Mouse (Mus musculus) G1E-ER4 (cell line): Measurements from ENCODE around the gene Dtx1. TPM values are rescaled to one million over a fixed set of nuclear protein-coding genes. Genes with fewer than 3 reads are reported as not detected.

Experiments used
- GATA1 ChIP-seq: IDR thresholded peaks from one replicate; pipeline ENCODE4 v1.8.0; 2012; ENCODE audit warnings: low read length, inconsistent platforms
- polyA plus RNA-seq: library from polyadenylated mRNA; stranded (reverse); fragments of >175 nt; gene quantifications from 2 replicates; pipeline ENCODE4 v1.2.3, GENCODE M21; 2012

Gene Dtx1
- polyA plus RNA-seq, 1 experiment, result 0.10 TPM

GRCm38 (mm10) chr5:120643365-120644085 is 68.2 kb downstream of the Dtx1 start:
- TF ChIP-seq GATA1, result no peak

GRCm38 (mm10) chr5:120640094-120640493 is 71.6 kb downstream of the Dtx1 start:
- no peak for TF ChIP-seq GATA1

- no peak for TF ChIP-seq GATA1
Observed at GRCm38 (mm10) chr5:120635633-120636032, 76.1 kb downstream of the Dtx1 start.

- TF ChIP-seq GATA1, result no peak
Observed at GRCm38 (mm10) chr5:120634860-120635259, 76.9 kb downstream of the Dtx1 start.

- no peak for TF ChIP-seq GATA1
Observed at GRCm38 (mm10) chr5:120634131-120634530, 77.6 kb downstream of the Dtx1 start, which contains the start of gene Cfap73. TSS of gene Cfap73 (minus strand) at chr5:120634235.

- no peak for TF ChIP-seq GATA1
Observed at GRCm38 (mm10) chr5:120631892-120632291, 79.8 kb downstream of the Dtx1 start.

GRCm38 (mm10) chr5:120631128-120631527 is 80.6 kb downstream of the Dtx1 start:
- no peak for TF ChIP-seq GATA1

Other genes starting within 250 kb of the Dtx1 start
- gene Sdsl, start 239.1 kb downstream of the Dtx1 start, polyA plus RNA-seq, result 0.06 and 0.29 TPM in 2 replicates
- not detected in 2 replicates for gene Sds, start 235.4 kb downstream of the Dtx1 start, polyA plus RNA-seq
- gene Plbd2, start 208.3 kb downstream of the Dtx1 start, polyA plus RNA-seq, result 23.7 and 28.7 TPM in 2 replicates
- 1.3 and 1.6 TPM in 2 replicates for gene Slc8b1, start 200.8 kb downstream of the Dtx1 start, polyA plus RNA-seq
- gene Tpcn1, start 123.3 kb downstream of the Dtx1 start, polyA plus RNA-seq, result 52.9 and 59.4 TPM in 2 replicates
- 0.76 and 1.2 TPM in 2 replicates for gene Iqcd, start 122.9 kb downstream of the Dtx1 start, polyA plus RNA-seq
- gene Rita1, start 99.3 kb downstream of the Dtx1 start, polyA plus RNA-seq, result 49.2 and 58.5 TPM in 2 replicates
- 108 and 126 TPM in 2 replicates for gene Ddx54, start 99.2 kb downstream of the Dtx1 start, polyA plus RNA-seq
- gene Cfap73, start 77.7 kb downstream of the Dtx1 start, polyA plus RNA-seq, result not detected in 2 replicates
- gene Rasal1, start 63.1 kb downstream of the Dtx1 start, polyA plus RNA-seq, result 6.4 and 8.1 TPM in 2 replicates
- gene Oas2, start 37.9 kb upstream of the Dtx1 start, polyA plus RNA-seq, result 0.03 TPM in 1 of 2 replicates, not detected in the other
- gene Oas3, start 65.7 kb upstream of the Dtx1 start, polyA plus RNA-seq, result 0.12 and 0.22 TPM in 2 replicates
- gene Oas1e, start 83.6 kb upstream of the Dtx1 start, polyA plus RNA-seq, result not detected in 2 replicates
- gene Oas1c, start 100.6 kb upstream of the Dtx1 start, polyA plus RNA-seq, result 0.09 and 0.18 TPM in 2 replicates
- gene Oas1f, start 135.4 kb upstream of the Dtx1 start, polyA plus RNA-seq, result not detected in 2 replicates
- gene Oas1h, start 149.5 kb upstream of the Dtx1 start, polyA plus RNA-seq, result not detected in 2 replicates
- not detected in 2 replicates for gene Oas1g, start 175.7 kb upstream of the Dtx1 start, polyA plus RNA-seq
- gene Oas1a, start 195.6 kb upstream of the Dtx1 start, polyA plus RNA-seq, result 0.25 and 0.28 TPM in 2 replicates
- not detected in 2 replicates for gene Oas1d, start 202.6 kb upstream of the Dtx1 start, polyA plus RNA-seq